Mouse (Mus musculus): Measurements from ENCODE around the gene Slc6a16.
A peak's percentile ranks its signal among the peaks of the same experiment; 100 is the strongest.

DNA sequence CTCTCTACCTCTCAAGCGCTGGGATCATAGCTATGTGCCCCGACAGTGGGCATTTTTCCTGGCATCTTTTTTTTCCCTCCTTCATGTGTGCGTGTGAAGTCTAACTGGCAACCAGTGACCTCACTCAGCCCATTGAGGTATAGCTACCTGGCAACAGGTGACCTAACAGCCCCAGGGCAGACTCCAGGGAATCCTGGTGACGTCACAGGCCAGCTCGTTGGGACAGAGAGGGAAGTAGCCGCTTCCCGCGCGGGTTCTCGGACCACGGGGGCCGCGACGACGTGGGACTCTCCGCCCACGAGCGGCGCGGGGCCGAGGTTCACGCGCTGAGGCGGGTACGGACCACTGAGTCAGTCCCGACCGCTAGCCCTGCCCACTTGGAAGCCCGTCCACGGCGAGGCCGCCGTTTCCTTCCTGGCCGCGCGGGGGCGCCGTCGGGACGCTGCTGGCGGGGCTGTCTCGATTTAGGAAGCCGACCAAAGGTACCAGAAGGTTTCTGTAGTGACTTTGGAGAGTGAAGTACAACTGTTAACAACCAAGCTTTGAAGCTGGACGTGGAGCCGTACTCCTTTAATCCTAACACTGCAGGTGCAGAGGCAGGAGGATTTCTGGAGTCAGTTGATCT, 36.4 kb downstream of the Slc6a16 start, which contains the start of gene Slc6a21:
- TF ChIP-seq EP300 (IDR thresholded peaks at IDR 0.05; ENCODE audit: low read depth) (no peak), CTCF (IDR thresholded peaks at IDR 0.05; ENCODE audit: low read depth) (peak; percentile 94)
